Mouse (Mus musculus): ENCODE measurements around the gene Lrrc3b. TPM values are rescaled to one million over a fixed set of nuclear protein-coding genes. Genes with fewer than 3 reads are reported as not detected.

Lrrc3b gene
- 7.3 and 9.2 TPM in 2 replicates for polyA plus RNA-seq (2021; fragmentation: Nextera tagmentation)
- long read RNA-seq, experiment 1, transcript Lrrc3b-201 (2 exons, 1,655 nt), result major isoform, 6 of 8 reads
- long read RNA-seq, experiment 1, partial matches to known transcripts, result 0 of 8 reads
- long read RNA-seq, experiment 1, other reads (novel, unspliced or antisense), result 1 of 8 reads
- long read RNA-seq, experiment 2, transcript Lrrc3b-201 (2 exons, 1,655 nt), result major isoform, 39 of 45 reads
- long read RNA-seq, experiment 2, partial matches to known transcripts, result 0 of 45 reads
- long read RNA-seq, experiment 2, other reads (novel, unspliced or antisense), result 2 of 45 reads

GRCm38 (mm10) chr14:15438485-15439157 is at the start of gene Lrrc3b:
TSS of gene Lrrc3b (minus strand) at chr14:15438987.

